Mouse (Mus musculus): ENCODE results near the gene Ppp1r2. TPM values are rescaled to one million over a fixed set of nuclear protein-coding genes. Genes with fewer than 3 reads are reported as not detected.
A peak's percentile ranks its signal among the peaks of the same experiment; 100 is the strongest.

Ppp1r2 gene
- polyA plus RNA-seq, 1 experiment from 2014 or later, result 86.9 TPM

GRCm38 (mm10) chr16:31290751-31291365 lies 15.8 kb upstream of the Ppp1r2 start:
- DNase-seq (ENCODE audit: low spot score), result no peak

- DNase-seq (ENCODE audit: low spot score), result no peak
These were observed 15.2 kb upstream of the Ppp1r2 start for GRCm38 (mm10) chr16:31290281-31290680.

- no peak for DNase-seq (ENCODE audit: low spot score)
These were observed 12.6 kb upstream of the Ppp1r2 start for GRCm38 (mm10) chr16:31287712-31288111.

GRCm38 (mm10) chr16:31286801-31287488 lies 11.9 kb upstream of the Ppp1r2 start:
- DNase-seq (ENCODE audit: low spot score), result no peak

GRCm38 (mm10) chr16:31281981-31282380 lies 6.9 kb upstream of the Ppp1r2 start:
- no peak for DNase-seq (ENCODE audit: low spot score)

- no peak for DNase-seq (ENCODE audit: low spot score)
These were observed 5.1 kb upstream of the Ppp1r2 start for GRCm38 (mm10) chr16:31280176-31280575.

GRCm38 (mm10) chr16:31278581-31278980 lies 3.5 kb upstream of the Ppp1r2 start:
- DNase-seq (ENCODE audit: low spot score), result no peak

GRCm38 (mm10) chr16:31278081-31278480 lies 3.0 kb upstream of the Ppp1r2 start:
- no peak for DNase-seq (ENCODE audit: low spot score)

- no peak for DNase-seq (ENCODE audit: low spot score)
These were observed 1.9 kb upstream of the Ppp1r2 start for GRCm38 (mm10) chr16:31276962-31277361.

GRCm38 (mm10) chr16:31276539-31276938 lies 1.5 kb upstream of the Ppp1r2 start:
- DNase-seq (ENCODE audit: low spot score), result no peak

GRCm38 (mm10) chr16:31274084-31274483 lies 993 bp downstream of the Ppp1r2 start:
- no peak for DNase-seq (ENCODE audit: low spot score)

GRCm38 (mm10) chr16:31266692-31267091 lies 8.4 kb downstream of the Ppp1r2 start:
- no peak for DNase-seq (ENCODE audit: low spot score)

- no peak for DNase-seq (ENCODE audit: low spot score)
These were observed 18.9 kb downstream of the Ppp1r2 start for GRCm38 (mm10) chr16:31256151-31256550.

- no peak for DNase-seq (ENCODE audit: low spot score)
These were observed 19.4 kb downstream of the Ppp1r2 start for GRCm38 (mm10) chr16:31255685-31256084.

GRCm38 (mm10) chr16:31249401-31249800 lies 25.7 kb downstream of the Ppp1r2 start:
- DNase-seq (ENCODE audit: low spot score), result no peak

GRCm38 (mm10) chr16:31248717-31249116 lies 26.4 kb downstream of the Ppp1r2 start:
- no peak for DNase-seq (ENCODE audit: low spot score)

GRCm38 (mm10) chr16:31247442-31247841 lies 27.6 kb downstream of the Ppp1r2 start:
- no peak for DNase-seq (ENCODE audit: low spot score)

- peak; percentile 4 for DNase-seq (ENCODE audit: low spot score)
These were observed 31.0 kb downstream of the Ppp1r2 start for GRCm38 (mm10) chr16:31244053-31244452.

GRCm38 (mm10) chr16:31241433-31241832 lies 33.6 kb downstream of the Ppp1r2 start:
- no peak for DNase-seq (ENCODE audit: low spot score)

GRCm38 (mm10) chr16:31240569-31240968 lies 34.5 kb downstream of the Ppp1r2 start:
- no peak for DNase-seq (ENCODE audit: low spot score)

GRCm38 (mm10) chr16:31238281-31238680 lies 36.8 kb downstream of the Ppp1r2 start:
- DNase-seq (ENCODE audit: low spot score), result no peak

- peak; percentile 81 for DNase-seq (ENCODE audit: low spot score)
These were observed 39.4 kb downstream of the Ppp1r2 start for GRCm38 (mm10) chr16:31235457-31236310.
